Mouse (Mus musculus) forebrain, embryonic 10.5 days (tissue): ENCODE results near the gene Spdye4b. TPM values are rescaled to one million over a fixed set of nuclear protein-coding genes. Genes with fewer than 3 reads are reported as not detected.
"Not testable (repeated sequence)": the region's sequence is repeated elsewhere in the genome, so short reads cannot be mapped to it uniquely, and the experiment has no call there.

Source experiments
- DNase-seq: peaks from one replicate; pipeline ENCODE4 v3.0.0-alpha.2; 2017; ENCODE audit warnings: low spot score; ENCODE audit errors: extremely low spot score
- H3K27ac ChIP-seq: fragments of 300-500 bp; sonication (generic); 2 replicates; pipeline ENCODE4 v1.5.1; 2016; ENCODE audit warnings: mild to moderate bottlenecking
- H3K27me3 ChIP-seq: fragments of 300-500 bp; sonication (generic); 2 replicates; pipeline ENCODE4 v1.6.1; 2016; ENCODE audit warnings: mild to moderate bottlenecking; ENCODE audit not compliant: poor library complexity, severe bottlenecking
- H3K36me3 ChIP-seq: fragments of 300-500 bp; sonication (generic); replicated peaks from 2 replicates; pipeline ENCODE4 v1.6.1; 2016; ENCODE audit warnings: mild to moderate bottlenecking, moderate library complexity
- H3K4me1 ChIP-seq: fragments of 300-500 bp; sonication (generic); 2 replicates; pipeline ENCODE4 v1.6.1; 2016
- H3K4me3 ChIP-seq: fragments of 300-500 bp; sonication (generic); 2 replicates; pipeline ENCODE4 v1.5.1; 2016; ENCODE audit warnings: mild to moderate bottlenecking, moderate library complexity
- H3K9me3 ChIP-seq: fragments of 300-500 bp; sonication (generic); 2 replicates; pipeline ENCODE4 v1.6.1; 2016; ENCODE audit warnings: mild to moderate bottlenecking, moderate library complexity
- WGBS: fragments of 180-500 bp; shearing (Covaris S2); methylation state at CpG from one replicate; pipeline ENCODE4 v1.1.7; 2016; 5-methylcytosine and 5-hydroxymethylcytosine counted together
- polyA plus RNA-seq: library from polyadenylated mRNA; unstranded; fragments of >200 nt; fragmentation: Nextera tagmentation; extraction: Ambion mirVana; gene quantifications from 2 replicates; pipeline ENCODE4 v1.2.1, GENCODE M21; 2016

Spdye4b gene
- not detected in 2 replicates for polyA plus RNA-seq

DNA sequence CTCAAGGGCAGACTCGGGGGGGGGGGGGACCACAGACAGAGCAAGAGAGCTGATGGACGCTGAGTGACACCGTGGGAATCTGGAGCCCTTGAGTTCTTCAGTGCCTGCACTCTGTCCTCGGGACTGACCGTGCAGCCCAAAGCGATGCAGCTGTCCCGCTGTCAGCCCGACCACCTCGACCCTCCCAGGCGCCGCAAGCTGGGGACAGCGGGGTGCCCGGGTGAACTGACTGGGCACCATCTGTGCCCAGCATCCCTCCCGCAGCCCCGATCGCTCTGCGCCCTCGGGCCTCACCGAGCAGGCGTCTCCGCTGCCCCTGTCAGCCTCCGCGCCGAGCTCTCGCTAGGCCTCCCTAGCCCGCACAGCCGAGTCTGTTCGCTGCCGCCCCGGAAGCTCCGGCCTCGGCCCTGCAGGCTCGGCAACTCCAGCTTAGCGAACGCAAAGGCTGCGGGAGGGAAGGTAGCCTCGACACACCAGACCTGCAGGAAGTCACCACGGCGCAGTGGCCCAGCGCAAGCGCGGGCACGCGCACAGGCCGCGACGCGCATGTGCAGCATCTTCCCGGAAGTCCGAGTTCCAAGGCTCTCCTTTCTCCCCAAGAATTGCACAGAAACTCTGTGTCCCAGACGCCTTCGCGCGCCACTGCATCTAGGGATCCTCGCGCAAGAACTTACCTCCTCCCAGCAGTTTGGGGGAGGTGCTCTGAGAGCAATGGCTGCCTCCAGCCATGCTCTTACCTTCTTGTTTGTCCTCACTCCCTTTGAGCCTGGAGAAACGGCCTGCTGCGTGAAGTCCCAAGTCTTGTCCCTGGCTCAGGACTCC is at the start of gene Spdye4b, which contains the start of gene Rbak:
TSS of gene Spdye4b (plus strand) at position 763 of the 822 bp plus-strand sequence.
TSS of gene Rbak (minus strand) at position 521 of the 822 bp plus-strand sequence.
- H3K36me3 ChIP-seq = peaks cover 34% of the 10 kb centered on the region
- peaks cover 15% of the 10 kb centered on the region for H3K4me1 ChIP-seq
- H3K4me3 ChIP-seq = peak within 1 kb of the TSS; percentile 87
- WGBS = under 1% methylated on average over 58 of the region's 58 CpGs
- DNase-seq = peak; percentile 93
- H3K9me3 ChIP-seq = peaks cover 8% of the 10 kb centered on the region; the same call in 1 of the 2 replicates
- H3K27me3 ChIP-seq = no peaks in the 10 kb centered on the region
- peak within 1 kb of the TSS; percentile 89 for H3K27ac ChIP-seq

DNA sequence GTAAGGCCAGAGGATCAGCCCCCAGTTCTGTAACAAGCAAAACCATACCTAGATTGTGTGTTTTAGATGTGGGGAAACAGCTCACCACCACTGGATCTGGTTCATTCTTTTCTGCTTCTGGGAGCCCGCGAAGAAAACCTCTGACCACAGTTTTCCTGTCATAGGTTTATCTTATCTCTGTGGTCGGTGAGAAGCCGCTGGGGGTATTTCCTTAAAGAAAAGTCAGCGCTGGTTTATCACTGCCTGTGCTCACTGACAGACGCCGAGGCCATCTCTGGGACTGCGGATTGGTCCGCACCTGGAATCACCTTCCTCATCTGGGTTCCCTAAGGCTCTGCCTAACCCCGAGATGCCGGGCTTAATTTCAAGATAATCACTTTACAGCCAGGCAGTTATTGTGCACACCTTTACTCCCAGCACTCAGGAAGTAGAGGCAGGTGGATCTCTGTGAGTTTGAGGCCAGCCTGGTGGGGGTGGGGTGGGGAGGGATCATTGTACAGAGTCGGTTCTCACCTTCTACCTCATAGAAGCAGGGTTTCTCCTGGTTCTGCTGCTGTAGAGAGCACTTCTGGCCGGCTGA is 47.8 kb upstream of the Spdye4b start:
- DNase-seq = no peak
- no peak overlapping the region for H3K27ac ChIP-seq
- H3K4me1 ChIP-seq = no peaks in the 10 kb centered on the region
- H3K27me3 ChIP-seq = no peaks in the 10 kb centered on the region
- 81% methylated on average over 13 of the region's 13 CpGs for WGBS
- no peaks in the 10 kb centered on the region for H3K36me3 ChIP-seq
- peaks cover 8% of the 10 kb centered on the region; the same call in 1 of the 2 replicates for H3K9me3 ChIP-seq
- no peak overlapping the region for H3K4me3 ChIP-seq

DNA sequence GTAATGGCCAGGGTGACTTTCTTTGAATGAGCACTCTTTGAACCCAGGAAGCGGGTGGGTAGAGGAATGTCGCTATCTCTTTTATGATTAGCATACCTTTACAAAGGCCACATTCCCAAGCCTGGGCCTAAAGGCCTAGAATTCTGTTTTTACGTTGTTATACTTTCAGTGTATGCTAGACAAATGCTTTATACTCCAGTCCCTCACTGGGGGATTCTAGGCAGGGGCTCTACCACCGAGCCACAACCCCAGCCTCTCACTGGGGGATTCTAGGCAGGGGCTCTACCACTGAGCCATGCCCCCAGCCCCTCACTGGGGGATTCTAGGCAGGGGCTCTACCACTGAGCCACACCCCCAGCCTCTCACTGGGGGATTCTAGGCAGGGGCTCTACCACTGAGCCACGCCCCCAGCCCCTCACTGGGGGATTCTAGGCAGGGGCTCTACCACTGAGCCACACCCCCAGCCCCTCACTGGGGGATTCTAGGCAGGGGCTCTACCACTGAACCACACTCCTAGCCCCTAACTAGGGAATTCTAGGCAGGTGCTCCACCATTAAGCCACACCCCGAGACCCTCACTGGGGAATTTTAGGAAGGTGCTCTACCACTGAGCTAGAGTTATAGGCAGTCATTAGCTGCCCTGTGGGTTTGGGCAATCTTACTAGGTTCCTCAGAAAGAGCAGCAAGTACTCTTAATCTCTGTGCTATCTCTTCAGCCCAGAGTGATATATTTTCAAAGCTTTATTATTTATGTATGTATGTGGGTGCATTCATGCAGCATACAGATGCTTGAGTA is 46.4 kb upstream of the Spdye4b start:
- not testable (repeated sequence) for H3K4me3 ChIP-seq, H3K27ac ChIP-seq, H3K36me3 ChIP-seq, DNase-seq, H3K4me1 ChIP-seq, H3K27me3 ChIP-seq, H3K9me3 ChIP-seq
- 84% methylated on average over 5 of the region's 6 CpGs for WGBS

DNA sequence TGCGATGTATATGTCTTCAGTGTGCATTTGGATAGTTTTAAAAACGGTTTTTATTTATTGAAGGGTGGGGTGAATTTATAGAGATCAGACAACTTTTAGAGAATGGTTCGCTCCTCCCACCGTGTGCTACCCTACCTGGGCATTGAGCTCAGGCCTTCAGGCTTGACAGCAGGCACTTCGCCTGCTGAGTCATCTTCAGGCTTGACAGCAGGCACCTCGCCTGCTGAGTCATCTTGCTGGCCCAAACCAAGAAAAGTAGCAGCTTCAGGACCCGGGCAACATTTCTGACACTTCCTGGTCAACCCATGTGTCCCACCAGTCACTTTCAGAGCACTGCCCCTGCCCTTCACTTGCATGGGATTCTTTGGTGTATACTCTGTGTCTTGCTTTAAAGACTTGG is 45.8 kb upstream of the Spdye4b start:
- H3K4me1 ChIP-seq = no peaks in the 10 kb centered on the region
- H3K4me3 ChIP-seq = no peak overlapping the region
- H3K27ac ChIP-seq = no peak overlapping the region
- 90% methylated on average over 7 of the region's 7 CpGs for WGBS
- no peak for DNase-seq
- no peaks in the 10 kb centered on the region; the same call in 1 of the 2 replicates for H3K9me3 ChIP-seq
- no peaks in the 10 kb centered on the region for H3K36me3 ChIP-seq
- no peaks in the 10 kb centered on the region for H3K27me3 ChIP-seq

DNA sequence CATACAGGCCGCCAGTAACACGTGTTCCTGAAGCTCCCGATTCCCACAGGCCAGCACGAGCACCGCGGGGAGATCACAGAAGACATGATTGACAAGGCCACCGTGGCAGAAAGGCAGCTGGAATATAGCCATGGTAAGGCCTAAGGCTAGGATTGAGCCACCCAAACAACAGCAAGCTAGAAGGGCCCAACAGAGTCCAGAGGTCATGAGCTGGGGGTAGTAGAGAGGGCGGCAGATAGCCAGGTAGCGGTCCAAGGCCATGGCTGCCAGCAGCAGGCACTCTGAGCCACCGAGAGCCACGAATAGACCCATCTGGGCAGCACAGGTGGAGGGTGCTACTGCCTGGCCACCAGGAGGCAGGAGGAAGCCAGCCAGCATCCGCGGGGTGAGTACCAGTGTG is 43.2 kb upstream of the Spdye4b start:
- Histone ChIP-seq H3K4me3 (no peak overlapping the region), H3K9me3 (no peaks in the 10 kb centered on the region), H3K27me3 (no peaks in the 10 kb centered on the region), H3K36me3 (no peaks in the 10 kb centered on the region), H3K27ac (no peak overlapping the region), H3K4me1 (no peaks in the 10 kb centered on the region)
- WGBS = 88% methylated on average over 13 of the region's 13 CpGs
- DNase-seq = no peak

DNA sequence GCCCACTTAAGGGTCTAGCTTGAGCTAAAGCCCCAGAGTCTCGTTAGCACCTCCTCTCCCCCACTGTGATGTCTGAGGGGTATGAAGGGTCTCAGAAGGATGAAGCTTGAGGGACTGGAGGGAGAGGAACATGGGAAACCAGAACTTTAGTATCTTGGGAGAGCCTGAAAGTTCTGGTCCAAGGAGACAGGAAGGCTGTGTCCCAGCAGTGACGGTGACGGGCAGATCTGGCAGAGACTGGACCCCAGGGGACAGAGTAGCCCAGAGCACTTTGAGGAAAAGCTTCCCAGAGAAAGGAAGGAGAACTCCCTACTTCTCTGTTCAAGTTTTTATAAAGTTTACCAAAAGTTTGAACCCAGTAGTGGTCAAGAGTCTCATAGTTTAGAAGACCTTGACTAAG is 33.3 kb upstream of the Spdye4b start, which contains the start of gene Olfr718-ps1:
TSS of gene Olfr718-ps1 (minus strand) at position 101 of the 400 bp plus-strand sequence.
- Histone ChIP-seq H3K36me3 (no peaks in the 10 kb centered on the region), H3K4me1 (no peaks in the 10 kb centered on the region), H3K27ac (no peak within 1 kb of the TSS), H3K9me3 (peaks cover 28% of the 10 kb centered on the region), H3K4me3 (no peak within 1 kb of the TSS), H3K27me3 (no peaks in the 10 kb centered on the region)
- no peak for DNase-seq
- 76% methylated on average over 3 of the region's 3 CpGs for WGBS

DNA sequence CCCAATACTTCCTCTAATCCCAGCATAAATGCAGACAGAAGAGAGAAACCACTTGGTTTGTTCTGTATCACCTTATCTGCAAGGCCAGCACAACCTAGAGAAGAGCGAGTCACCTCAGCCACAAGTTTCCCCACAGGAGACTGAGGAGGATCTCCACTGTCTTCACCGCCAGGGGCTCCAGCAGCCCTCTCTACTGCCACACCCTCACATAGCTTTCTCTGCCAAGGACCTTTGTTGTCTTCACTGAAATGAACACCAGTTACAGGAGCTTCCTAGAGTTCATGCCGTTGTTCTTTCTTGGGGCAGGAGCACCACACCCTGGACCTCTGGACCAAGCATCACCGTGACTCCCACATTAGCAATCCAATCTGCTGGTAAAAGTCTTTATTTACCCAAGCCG is 32.2 kb upstream of the Spdye4b start:
- no peak overlapping the region for H3K27ac ChIP-seq
- H3K27me3 ChIP-seq = no peaks in the 10 kb centered on the region
- H3K4me3 ChIP-seq = no peak overlapping the region
- WGBS = 90% methylated on average over 5 of the region's 5 CpGs
- H3K9me3 ChIP-seq = peaks cover 28% of the 10 kb centered on the region
- no peaks in the 10 kb centered on the region for H3K36me3 ChIP-seq
- DNase-seq = no peak
- H3K4me1 ChIP-seq = no peaks in the 10 kb centered on the region

DNA sequence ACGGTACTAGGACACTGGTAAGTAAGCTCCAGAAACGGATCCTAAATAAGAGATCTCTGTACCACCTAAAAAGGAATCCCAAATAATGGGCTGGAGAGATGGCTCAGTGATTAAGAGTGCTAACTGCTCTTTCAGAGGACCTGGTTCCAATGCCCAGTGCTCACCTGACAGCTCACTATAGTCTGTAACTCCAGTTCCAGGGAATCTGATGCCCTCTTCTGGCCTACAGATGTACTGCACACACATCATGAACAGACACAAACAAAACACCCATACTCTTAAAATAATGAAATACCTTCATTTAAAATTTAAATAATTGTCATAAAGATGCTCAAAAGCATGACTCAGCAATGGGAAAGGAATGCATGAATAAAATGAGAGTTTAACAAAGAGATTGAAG is 31.3 kb upstream of the Spdye4b start:
- no peak for DNase-seq
- no peak overlapping the region for H3K27ac ChIP-seq
- no peaks in the 10 kb centered on the region for H3K27me3 ChIP-seq
- peaks cover 28% of the 10 kb centered on the region for H3K9me3 ChIP-seq
- 89% methylated on average over 2 of the region's 2 CpGs for WGBS
- H3K4me3 ChIP-seq = no peak overlapping the region
- no peaks in the 10 kb centered on the region for H3K36me3 ChIP-seq
- no peaks in the 10 kb centered on the region for H3K4me1 ChIP-seq

DNA sequence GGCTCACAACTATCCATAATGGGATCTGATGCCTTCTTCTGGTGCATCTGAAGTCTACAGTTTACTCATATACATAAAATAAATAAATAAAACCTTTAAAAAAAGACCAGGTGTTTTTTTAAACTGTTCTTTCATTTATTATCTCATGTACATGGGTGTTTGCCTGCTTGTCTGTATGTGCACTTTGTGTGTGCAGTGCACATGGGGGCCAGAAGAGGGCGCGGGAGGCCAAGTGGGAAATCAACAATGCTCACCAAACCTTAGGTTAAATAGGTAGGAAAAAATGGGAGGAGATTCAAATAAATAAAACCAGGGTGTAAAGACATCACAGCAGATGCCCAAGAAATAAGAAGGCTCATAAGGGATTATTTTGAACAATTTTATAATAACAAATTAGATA is 30.8 kb upstream of the Spdye4b start:
- H3K36me3 ChIP-seq = no peaks in the 10 kb centered on the region
- H3K27me3 ChIP-seq = no peaks in the 10 kb centered on the region
- no peak overlapping the region for H3K4me3 ChIP-seq
- 76% methylated on average over 2 of the region's 2 CpGs for WGBS
- no peaks in the 10 kb centered on the region for H3K4me1 ChIP-seq
- DNase-seq = no peak
- H3K27ac ChIP-seq = no peak overlapping the region
- H3K9me3 ChIP-seq = peaks cover 28% of the 10 kb centered on the region

DNA sequence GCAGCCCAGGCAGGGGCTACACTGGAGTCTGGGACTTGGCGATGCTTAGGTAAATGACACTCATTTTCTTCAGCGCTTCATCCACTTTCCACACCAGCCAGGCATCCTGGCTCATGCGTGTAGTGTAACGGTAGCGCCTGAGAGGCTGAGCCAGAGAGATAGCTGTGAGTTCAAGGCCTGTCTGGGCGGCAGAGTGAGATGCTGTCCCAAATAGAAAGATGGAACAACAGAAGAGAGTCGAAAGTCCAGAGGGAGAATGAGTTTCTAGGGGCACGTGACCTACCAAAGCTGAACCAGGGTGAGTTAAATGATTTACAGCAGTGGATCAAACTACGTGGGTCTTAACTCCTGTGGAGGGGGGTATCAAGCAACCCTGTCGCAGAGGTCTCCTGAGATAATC is 27.1 kb upstream of the Spdye4b start:
- Histone ChIP-seq H3K4me3 (no peak overlapping the region), H3K27me3 (peaks cover 35% of the 10 kb centered on the region), H3K9me3 (peaks cover 28% of the 10 kb centered on the region), H3K36me3 (no peaks in the 10 kb centered on the region), H3K27ac (no peak overlapping the region), H3K4me1 (0 out of 2 replicates have a peak, but pooled peaks cover 5% of the 10 kb centered on the region)
- WGBS = 93% methylated on average over 10 of the region's 10 CpGs
- DNase-seq = no peak

DNA sequence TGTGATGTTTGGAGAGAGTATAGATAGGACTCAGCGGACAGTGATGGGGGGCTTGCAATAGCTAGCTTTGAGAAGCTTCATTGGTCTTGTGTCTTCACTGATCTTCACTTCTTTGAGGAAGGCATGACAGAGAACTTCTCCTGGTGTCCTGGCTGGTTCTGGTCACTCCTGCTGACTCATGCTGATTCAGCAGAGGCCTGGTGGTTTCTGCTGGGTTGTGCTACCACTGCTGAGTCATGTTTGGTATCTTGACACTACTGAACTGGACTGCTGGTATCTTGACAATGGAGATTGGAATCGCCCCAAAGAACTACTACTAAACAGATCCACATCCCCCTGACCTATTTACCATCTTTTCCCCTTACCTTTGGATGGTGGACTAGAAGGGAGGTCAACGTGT is 25.3 kb upstream of the Spdye4b start:
- Histone ChIP-seq H3K4me3 (no peak overlapping the region), H3K36me3 (no peaks in the 10 kb centered on the region), H3K9me3 (peaks cover 16% of the 10 kb centered on the region), H3K4me1 (0 out of 2 replicates have a peak, but pooled peaks cover 5% of the 10 kb centered on the region), H3K27ac (no peak overlapping the region), H3K27me3 (peaks cover 50% of the 10 kb centered on the region)
- 86% methylated on average over 3 of the region's 3 CpGs for WGBS
- DNase-seq = no peak

DNA sequence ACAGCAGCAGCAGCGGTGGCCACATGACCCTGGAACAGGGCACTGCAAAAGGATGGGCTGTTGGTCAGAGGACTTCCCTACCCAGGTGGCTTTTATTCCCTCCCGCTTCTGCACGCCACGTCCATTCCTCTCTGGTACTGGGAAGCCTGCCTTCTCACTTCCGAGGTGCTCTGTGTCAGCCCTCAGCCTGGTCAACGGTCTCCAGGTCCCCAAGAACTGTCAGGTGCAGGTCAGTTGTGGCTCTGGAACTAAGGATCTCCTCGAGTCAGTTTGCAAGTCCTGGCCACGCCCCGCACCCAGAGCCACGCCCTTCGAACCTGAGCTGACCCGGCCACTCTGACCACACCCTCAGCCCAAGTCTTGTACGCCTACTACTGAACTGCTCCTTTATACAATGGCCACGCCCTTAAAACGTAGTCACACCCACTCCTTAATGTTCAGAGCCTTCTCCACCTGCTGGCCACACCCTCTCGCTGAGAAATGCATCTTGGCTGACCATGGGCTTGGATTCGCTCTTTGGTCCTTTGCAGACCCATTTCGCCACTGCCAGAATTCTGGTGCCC is 15.2 kb upstream of the Spdye4b start:
- Histone ChIP-seq H3K4me3 (no peak overlapping the region; the same call in 1 of the 2 replicates), H3K27me3 (peaks cover 7% of the 10 kb centered on the region; the same call in 1 of the 2 replicates), H3K9me3 (0 out of 2 replicates have a peak, but pooled peaks cover 3% of the 10 kb centered on the region), H3K4me1 (peaks cover 12% of the 10 kb centered on the region), H3K36me3 (no peaks in the 10 kb centered on the region), H3K27ac (no peak overlapping the region)
- no peak for DNase-seq
- 17% methylated on average over 18 of the region's 18 CpGs for WGBS
